Mouse (Mus musculus): ENCODE measurements around the gene Zfp385c.

GRCm38 (mm10) chr11:100690389-100690788 is 1.9 kb downstream of the Zfp385c start:
- TF ChIP-seq CTCF (IDR thresholded peaks at IDR 0.05; ENCODE audit: borderline replicate concordance, control insufficient read depth, extremely low read depth, insufficient read depth, low read length, poor library complexity) (no peak), POLR2A (IDR thresholded peaks at IDR 0.05; ENCODE audit: control insufficient read depth, extremely low read depth, insufficient read depth, low read length, poor library complexity) (no peak)
